Mouse (Mus musculus): ENCODE data around the gene Hmgb1. TPM values are rescaled to one million over a fixed set of nuclear protein-coding genes. Genes with fewer than 3 reads are reported as not detected.

Hmgb1 gene
- total RNA-seq, 2 experiments from 2014 or later: 79.8 to 103 TPM

DNA sequence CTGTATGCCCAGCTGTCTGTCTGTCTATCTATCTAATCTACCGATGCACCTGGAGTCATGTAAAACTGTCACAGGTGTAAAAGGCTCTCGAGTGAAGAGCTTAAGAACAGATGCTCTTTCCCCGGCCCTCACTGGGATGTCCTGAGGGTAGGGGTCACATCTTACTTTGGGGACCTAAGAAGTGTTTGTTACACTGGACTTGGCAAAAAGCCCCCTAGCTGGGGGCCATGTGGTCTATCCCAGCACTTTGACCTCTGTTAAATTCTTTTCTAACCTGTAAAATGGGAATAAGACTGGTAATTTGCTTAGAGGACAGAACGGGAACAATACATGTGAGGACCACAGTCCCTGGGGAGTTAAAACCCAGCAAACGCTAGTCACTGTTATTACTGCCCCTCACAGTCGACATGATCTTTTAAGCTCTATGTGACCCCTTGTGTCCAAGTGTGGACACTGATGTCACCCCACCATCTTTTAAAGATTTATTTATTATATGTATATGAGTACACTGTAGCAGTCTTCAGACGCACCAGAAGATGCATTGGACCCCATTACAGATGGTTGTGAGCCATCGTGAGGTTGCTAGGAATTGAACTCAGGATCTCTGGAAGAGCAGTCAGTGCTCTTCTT is 80.1 kb downstream of the Hmgb1 start:
- DNase-seq: no peak

DNA sequence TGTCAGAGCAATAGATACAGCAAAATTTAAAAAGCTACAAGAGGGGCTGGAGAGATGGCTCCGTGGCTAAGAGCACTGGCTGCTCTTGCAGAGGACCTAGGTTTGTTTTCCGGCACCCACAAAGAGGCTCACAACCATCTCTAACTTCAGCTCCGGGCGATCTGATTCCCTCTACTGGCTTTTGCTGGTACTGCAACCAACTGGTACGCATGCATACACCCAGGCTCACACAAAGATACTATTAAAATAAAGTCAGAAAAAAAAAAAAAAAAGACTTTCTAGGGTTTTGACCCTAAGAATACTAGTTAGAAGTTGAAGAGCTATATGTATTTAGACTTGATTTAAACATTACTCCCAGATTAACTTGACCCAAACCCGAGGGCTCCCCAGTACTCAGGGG is 82.4 kb downstream of the Hmgb1 start:
- no peak for DNase-seq

- DNase-seq: no peak
Measured at GRCm38 (mm10) chr5:149100091-149100490, 84.2 kb downstream of the Hmgb1 start.

DNA sequence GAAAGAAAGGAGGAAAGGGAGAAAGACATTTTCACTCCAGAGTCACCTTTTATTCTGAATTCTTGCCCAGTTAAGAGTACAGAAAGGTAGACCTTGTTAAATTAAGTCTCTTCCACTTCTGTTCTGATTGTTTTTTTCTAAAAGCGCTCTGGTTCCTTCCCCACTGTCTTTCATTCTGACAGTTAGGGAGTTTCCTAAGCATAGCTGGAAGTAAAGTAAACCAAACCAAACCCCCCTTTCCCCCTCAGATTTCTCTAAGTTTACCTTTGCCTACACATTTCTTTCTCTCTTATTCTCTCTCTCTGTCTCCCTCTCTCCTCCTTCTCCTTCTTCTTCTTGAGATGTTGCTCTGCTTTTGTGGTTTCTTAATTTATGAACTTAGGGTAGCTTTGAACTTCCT is 85.3 kb downstream of the Hmgb1 start:
- DNase-seq: no peak

- DNase-seq: no peak
Measured at GRCm38 (mm10) chr5:149097841-149098240, 86.4 kb downstream of the Hmgb1 start.

DNA sequence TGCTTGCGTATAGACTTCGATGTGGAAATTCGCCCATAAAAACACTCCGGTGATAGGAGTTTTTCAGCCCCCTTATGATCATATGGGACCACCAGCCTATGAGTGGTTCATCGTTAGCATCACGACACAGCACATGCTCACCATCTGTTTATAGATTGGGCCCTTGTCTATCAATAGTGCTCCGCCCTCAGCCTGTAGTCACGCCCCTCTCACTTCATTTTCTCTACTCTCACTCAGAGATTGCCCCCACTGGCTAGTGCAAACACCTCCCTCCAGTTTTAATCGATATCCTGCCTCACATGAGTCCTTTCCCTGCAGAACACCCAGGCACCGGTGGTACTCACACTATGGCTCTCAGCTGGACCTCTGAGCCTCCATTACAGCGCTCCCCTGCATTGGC is 88.0 kb downstream of the Hmgb1 start:
- DNase-seq: no peak

DNA sequence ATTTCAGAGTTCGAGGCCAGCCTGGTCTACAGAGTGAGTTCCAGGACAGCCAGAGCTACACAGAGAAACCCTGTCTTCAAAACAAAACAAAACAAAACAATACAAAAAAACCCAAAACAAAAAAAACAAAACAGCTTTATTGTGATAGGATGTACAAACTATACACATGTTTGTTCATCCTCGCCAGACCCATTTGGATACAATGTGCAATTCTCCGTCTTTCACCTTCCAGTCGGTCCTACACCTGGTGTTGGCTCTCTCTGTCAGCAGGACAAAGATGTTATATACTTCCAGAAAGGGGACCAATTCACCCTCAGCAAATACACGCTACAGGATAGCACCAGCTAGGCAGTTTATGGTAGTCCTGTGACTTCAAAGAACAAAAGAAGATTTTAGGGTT is 91.4 kb downstream of the Hmgb1 start:
- no peak for DNase-seq

GRCm38 (mm10) chr5:149092526-149092925 is 91.8 kb downstream of the Hmgb1 start:
- no peak for DNase-seq

DNA sequence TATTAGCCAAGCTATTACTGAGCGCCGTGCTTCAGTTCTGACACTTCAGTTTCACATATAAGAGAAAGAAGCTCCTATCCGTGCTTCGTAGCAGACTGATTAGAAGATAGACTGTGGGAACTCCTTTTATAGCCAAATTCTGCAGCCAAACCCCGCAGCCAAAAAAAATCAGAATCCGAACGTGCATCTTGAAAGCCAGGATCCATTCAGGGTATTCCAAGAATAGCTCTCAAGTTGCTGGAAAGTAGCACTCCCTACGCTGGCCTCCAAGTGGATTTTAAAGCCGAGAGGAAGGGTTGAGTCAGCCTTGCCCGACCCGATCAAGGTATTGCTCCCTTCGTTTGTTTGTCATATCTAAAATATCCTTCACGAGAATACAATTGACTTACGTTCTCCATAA is 93.0 kb downstream of the Hmgb1 start:
- DNase-seq: no peak

- no peak for DNase-seq
Measured at GRCm38 (mm10) chr5:149089860-149090259, 94.4 kb downstream of the Hmgb1 start.

DNA sequence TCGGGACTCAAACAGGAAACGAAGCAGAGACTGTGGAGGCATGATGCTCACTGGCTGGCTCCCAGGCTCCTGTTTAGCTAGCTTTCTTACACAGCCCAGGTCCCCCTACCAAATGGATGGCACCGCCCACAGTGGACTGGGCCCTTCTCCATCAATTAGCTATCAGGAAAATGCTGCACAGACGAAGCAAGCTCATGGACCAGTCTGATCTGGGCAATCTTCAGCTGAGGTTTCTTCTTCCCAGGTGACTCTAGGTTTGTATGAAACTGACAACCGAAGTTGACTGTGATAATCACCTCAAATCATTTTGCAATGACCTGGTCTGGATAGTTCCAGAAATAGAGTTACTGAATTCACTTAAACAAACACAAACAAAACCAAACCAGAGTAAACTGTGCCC is 94.8 kb downstream of the Hmgb1 start:
- no peak for DNase-seq

- DNase-seq: peak in 1 of 2 experiments; percentile 36
Measured at GRCm38 (mm10) chr5:149088891-149089290, 95.4 kb downstream of the Hmgb1 start.

DNA sequence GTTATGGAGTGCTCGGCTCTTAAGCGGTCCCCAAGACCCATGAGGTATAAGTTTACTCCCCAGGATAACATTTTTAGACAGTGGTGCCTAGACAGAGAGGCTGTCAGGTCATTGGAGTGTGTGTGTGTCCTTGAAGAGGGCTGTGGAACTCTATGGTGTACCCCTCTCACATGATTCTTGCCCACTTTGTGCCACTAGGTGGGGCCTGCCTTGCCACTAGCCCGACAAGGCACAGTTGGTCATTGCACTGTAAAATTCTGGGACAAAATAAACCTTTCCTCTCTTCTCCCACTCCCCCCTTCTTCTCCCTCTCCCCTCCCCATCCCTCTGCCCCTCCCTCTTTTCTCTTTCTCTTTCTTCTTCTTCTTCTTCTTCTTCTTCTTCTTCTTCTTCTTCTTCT is 96.1 kb downstream of the Hmgb1 start:
- DNase-seq: no peak

DNA sequence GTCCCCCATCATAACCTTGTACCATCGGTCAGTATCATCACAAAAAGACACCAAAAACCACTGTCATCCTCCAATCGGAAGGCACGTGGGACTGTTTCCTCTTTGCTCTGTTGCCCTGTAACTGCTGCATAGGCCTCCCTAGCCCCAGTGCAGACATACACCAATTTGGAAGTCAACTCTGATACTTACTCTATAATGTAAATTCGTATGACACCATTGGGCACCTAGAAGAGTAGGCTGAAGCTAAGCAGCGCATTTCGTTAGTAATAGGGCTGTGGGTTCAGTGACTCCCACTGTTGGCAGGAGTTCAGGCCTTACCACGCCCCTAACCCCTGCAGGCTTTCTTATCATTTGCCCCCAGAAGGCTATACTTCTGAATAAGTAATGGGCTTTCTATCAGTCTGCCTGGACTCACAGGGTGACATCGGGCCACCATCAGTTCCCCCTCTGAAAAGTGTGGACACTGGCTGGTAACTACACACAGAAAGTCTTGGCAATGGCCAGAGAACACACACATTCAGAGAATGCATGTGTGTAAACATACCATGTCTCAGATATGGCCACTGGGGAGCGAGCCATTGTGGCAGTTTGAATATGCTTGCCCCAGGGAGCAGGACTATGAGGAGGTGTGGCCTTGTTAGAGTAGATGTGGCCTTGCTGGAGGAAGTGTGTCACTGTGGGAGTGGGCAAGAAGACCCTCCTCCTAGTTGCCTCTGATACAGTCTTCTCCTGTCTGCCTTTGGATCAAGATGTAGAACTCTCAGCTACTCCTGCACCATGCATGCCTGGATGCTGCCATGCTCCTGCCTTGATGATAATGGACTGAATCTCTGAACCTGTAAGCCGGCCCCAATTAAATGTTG is 97.7 kb downstream of the Hmgb1 start:
- no peak for DNase-seq

DNA sequence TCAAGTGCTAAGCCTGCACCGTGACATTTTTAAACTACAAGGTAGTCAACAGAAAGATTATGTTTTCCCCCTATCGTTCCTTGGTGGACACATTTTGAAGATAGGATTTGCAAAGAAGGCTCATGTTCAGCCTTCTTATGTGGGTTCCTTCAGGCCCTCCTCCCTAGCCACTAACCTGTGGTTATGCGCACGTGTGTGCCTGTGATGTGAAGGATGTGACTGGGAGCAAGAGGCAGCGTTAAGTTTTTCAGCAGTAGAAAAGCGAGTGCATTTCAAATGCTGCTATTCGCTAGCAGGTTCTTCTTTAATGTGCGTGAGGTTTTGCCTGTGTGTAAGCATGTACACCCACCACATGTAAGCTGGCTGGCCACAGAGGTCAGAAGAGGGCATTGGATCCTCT is 103.8 kb downstream of the Hmgb1 start:
- no peak for DNase-seq

- no peak for DNase-seq
Measured at GRCm38 (mm10) chr5:149079758-149080150, 104.5 kb downstream of the Hmgb1 start.

GRCm38 (mm10) chr5:149079018-149079757 is 105.1 kb downstream of the Hmgb1 start:
- DNase-seq: peak; percentile 9 to 12

DNA sequence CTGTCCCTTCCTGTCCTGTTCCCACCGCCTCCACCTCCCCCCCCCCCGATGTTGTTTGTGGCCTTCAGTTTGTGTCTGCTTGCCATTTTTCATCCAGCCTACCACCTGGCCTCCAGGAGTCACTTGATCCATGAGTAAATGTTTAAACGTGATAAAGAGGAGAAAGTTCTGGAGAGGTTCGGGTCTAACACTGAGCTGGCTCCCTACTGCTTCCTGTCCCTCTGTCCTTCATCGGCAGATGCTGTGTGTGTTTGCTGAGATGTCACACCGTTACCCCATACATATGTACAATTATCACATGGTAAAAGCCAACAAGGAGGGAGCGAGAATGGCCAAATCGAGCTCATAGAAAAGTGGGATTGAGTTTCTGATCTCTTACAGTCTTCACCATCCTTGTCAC is 107.2 kb downstream of the Hmgb1 start:
- DNase-seq: no peak

DNA sequence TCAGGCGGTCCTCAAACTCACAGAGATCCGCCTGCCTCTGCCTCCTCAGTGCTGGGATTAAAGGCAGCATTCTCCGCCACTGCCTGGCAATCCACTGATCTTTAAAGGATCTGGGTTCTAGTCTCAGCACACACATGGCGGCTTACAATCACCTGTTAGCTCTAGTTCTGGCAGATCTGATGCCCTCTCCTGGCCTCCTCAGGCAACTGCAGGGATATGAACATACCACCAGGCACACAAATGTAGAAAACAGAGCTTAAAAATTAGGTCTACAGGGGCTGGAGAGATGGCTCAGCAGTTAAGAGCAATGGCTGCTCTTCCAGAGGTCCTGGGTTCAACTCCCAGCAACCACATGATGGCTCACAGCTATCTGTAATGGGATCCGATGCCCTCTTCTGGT is 112.7 kb downstream of the Hmgb1 start:
- DNase-seq: no peak

- no peak for DNase-seq
Measured at GRCm38 (mm10) chr5:149068745-149069144, 115.5 kb downstream of the Hmgb1 start.

DNA sequence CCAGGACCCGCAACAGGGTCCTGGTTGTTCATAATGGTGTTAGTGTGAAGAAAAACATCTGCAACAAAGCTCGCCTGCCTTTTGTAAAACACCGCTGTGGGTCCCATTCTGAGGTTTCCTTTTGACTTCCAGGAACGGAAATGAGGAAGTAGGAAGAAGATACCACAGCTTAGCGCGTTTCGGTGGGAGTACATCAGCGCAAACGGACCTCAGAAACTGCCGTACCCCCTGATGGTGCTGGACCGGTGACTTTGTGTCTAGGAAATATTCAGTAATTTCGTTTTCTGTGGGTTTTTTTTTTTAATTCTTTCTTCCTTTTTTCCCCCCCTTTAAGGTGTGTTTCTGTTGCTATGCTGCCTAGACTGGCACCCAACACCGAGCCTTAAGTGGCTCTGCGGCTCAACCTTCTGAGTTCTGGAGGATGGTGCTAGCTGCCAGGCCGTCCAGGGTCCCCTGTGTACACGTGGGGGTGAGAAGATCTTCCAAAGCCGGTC is 116.0 kb downstream of the Hmgb1 start:
- DNase-seq: peak in 1 of 2 experiments; percentile 18

DNA sequence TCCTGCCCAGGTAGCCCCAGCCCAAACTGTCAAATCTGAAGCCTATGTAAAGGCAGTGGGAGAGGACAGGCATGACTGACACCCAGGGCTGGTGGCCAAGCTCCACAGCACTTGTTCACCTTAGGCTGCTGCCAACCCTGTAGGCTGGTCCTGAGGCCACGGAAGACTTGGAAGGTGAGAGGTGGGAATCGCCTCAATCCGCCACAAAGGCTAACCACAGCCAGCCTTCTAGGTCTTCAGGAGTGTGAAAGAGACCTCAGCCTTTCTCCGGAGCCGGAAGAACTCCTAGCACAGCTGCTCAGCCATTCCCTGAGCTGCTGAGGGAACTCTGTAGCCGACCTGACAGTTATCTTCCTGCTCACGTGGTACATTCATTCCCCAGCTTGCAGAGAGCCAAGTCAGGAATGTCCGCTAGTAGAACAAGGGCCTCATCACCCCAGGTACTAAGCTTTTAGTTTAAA is 116.8 kb downstream of the Hmgb1 start:
- DNase-seq: peak in 1 of 2 experiments; percentile 14

DNA sequence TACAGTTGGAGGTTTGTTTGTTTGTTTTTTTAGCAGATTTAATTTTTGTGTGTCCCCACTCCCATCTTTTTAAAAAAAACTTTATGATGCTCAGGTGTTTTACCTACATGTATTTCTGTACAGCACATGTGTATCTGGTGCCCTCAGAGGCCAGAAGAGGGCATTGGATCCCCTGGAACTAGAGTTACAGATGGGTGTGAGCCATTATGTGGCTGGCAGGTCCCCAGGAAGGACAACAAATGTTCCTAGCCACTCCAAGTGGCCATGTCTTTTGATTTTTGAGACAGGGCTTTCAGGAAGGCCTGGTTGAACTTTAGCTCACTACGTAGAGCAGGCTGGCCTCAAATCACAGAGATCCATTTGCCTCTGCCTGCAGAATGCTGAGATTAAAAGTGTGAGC is 121.5 kb downstream of the Hmgb1 start:
- peak; percentile 45 to 47 for DNase-seq

Measured in heart, adult 18-20 months (tissue).